Mouse (Mus musculus): ENCODE measurements around the gene Glp2r. TPM values are rescaled to one million over a fixed set of nuclear protein-coding genes. Genes with fewer than 3 reads are reported as not detected.

Glp2r gene
- polyA plus RNA-seq, 1 experiment from 2014 or later = 0.05 TPM

DNA sequence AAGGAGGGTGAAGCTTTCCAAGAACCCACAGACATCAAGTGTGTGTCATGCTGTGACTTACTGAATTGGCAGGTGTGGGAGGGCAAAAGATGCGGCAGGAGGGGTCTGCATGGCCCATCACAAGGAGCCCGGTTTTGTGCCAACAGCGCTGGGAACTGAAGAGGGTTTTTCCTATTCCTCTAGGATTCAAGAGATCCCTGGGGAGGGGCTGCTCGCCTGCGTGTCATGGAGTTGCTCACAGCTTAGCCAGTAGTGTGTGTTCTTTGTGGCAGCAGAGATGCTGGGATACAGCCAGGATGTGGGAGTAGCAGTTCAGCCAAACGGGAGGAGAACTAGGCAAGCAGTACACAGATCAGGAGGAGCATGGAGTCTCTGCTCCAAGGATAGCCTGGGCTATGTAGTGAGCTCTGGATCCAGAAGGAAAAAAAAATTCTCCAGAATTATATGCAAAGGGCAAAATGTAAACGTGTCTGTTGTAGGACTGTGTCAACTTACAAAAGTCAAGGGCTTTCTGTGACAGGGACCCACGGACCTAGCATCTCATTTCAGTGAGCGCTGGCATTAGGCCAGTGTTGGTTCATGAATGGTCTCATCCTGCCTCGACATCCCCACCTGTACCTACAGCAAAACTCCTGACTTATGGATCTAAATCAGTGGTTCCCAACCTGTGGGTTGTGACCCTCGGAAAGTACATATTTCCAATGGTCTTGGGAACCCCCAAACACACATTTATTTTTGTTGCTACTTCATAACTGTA, 122.1 kb downstream of the Glp2r start:
- no peaks in the 10 kb centered on the region for H3K36me3 ChIP-seq (ENCODE audit: control insufficient read depth, insufficient read depth)
- no peaks in the 10 kb centered on the region for H3K9me3 ChIP-seq (ENCODE audit: control insufficient read depth, low read length)
- no peak overlapping the region for H3K27ac ChIP-seq (ENCODE audit: low read length)
- no peak overlapping the region for H3K4me2 ChIP-seq (ENCODE audit: low read length)
- 63% methylated on average over 11 of the region's 11 CpGs for WGBS
- H3K4me3 ChIP-seq (replicated peaks; ENCODE audit: low read length) = no peak overlapping the region
- peaks cover 13% of the 10 kb centered on the region for H3K4me1 ChIP-seq (replicated peaks; ENCODE audit: control insufficient read depth, insufficient read depth, low read length)
- no peak overlapping the region for H3K9ac ChIP-seq (replicated peaks; ENCODE audit: low read depth, low read length)
- no peaks in the 10 kb centered on the region for H3K27me3 ChIP-seq (replicated peaks; ENCODE audit: control insufficient read depth, insufficient read depth, low read length)
- ATAC-seq = peak; percentile 44

DNA sequence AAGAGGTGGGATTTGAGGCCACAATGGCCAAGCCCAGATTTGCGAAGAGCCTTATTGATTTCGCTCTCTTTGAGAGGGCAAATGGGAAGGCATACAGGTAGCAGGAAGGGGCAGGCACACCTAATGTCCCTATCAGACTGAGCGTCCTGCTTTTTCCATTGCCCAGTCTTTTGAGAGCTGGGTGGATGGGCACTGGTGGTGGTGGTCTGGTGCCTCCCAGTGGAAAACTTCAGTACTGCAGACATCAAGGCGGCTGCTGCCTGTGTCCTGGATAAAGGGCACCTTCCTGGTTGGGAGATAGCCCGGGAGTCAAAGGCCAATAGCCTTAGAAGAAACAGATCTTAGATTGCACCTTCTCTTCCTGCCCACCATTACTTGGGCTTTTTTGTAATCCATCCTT, 123.2 kb downstream of the Glp2r start:
- H3K9ac ChIP-seq (replicated peaks; ENCODE audit: low read depth, low read length) = no peak overlapping the region
- H3K4me2 ChIP-seq (ENCODE audit: low read length) = no peak overlapping the region
- H3K4me3 ChIP-seq (replicated peaks; ENCODE audit: low read length) = no peak overlapping the region
- H3K27me3 ChIP-seq (replicated peaks; ENCODE audit: control insufficient read depth, insufficient read depth, low read length) = no peaks in the 10 kb centered on the region
- no peaks in the 10 kb centered on the region for H3K36me3 ChIP-seq (ENCODE audit: control insufficient read depth, insufficient read depth)
- H3K27ac ChIP-seq (ENCODE audit: low read length) = no peak overlapping the region
- WGBS = 26% methylated on average over 5 of the region's 5 CpGs
- H3K9me3 ChIP-seq (ENCODE audit: control insufficient read depth, low read length) = no peaks in the 10 kb centered on the region
- peak; percentile 62; the same call in 1 of the 2 replicates for ATAC-seq
- peaks cover 6% of the 10 kb centered on the region for H3K4me1 ChIP-seq (replicated peaks; ENCODE audit: control insufficient read depth, insufficient read depth, low read length)

DNA sequence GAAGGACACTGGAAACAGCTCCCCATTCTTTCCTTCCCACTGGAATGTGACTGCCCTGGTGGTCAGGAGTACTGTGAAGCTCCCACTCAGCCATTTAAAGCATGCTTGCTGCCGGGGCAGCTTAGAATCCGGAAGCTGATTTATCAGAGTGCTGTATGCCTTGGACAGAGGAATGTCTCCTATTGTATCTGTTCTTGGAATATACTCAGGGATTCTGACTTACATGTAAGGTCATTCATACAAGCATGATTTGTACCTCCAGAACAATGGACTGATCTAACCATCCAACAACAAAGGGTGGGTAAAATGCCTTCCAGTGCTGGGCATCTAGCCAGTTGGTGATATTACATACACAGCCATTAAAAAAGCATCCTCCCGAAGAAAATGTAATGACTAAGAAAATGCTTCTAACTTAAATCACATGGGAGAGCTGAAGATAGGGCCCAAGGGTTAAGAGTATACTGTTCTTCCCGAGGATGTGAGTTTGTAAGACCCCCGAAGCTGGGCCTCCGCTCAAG, 126.3 kb downstream of the Glp2r start:
- Histone ChIP-seq H3K9ac (replicated peaks; ENCODE audit: low read depth, low read length) (no peak overlapping the region), H3K27me3 (replicated peaks; ENCODE audit: control insufficient read depth, insufficient read depth, low read length) (no peaks in the 10 kb centered on the region), H3K9me3 (ENCODE audit: control insufficient read depth, low read length) (no peaks in the 10 kb centered on the region), H3K4me1 (replicated peaks; ENCODE audit: control insufficient read depth, insufficient read depth, low read length) (no peaks in the 10 kb centered on the region), H3K27ac (ENCODE audit: low read length) (no peak overlapping the region), H3K4me3 (replicated peaks; ENCODE audit: low read length) (no peak overlapping the region), H3K36me3 (ENCODE audit: control insufficient read depth, insufficient read depth) (no peaks in the 10 kb centered on the region), H3K4me2 (ENCODE audit: low read length) (no peak overlapping the region)
- no peak for ATAC-seq
- 75% methylated on average over 6 of the region's 6 CpGs for WGBS

DNA sequence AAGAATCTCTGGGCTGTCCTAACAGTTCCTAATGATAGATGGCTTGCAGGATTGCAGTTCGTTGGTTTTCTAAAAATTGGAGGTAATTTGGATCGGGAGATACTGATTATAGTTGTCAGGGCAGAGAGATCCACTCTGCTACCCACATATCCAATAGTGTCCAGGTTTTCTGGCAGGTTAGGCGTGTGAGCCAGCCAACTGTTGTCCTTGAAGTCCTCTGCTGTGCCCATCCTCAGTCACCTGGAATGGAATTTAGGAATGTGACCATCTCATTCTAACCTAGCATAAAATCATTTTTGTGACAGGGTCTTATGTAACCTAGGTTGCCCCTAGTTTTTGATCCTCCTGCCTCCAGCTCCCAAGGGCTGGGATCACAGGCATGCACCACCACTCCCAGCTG, 127.5 kb downstream of the Glp2r start:
- Histone ChIP-seq H3K4me1 (replicated peaks; ENCODE audit: control insufficient read depth, insufficient read depth, low read length) (peaks cover 1% of the 10 kb centered on the region; the same call in 1 of the 2 replicates), H3K4me2 (ENCODE audit: low read length) (no peak overlapping the region), H3K9ac (replicated peaks; ENCODE audit: low read depth, low read length) (no peak overlapping the region), H3K4me3 (replicated peaks; ENCODE audit: low read length) (no peak overlapping the region), H3K27ac (ENCODE audit: low read length) (no peak overlapping the region), H3K9me3 (ENCODE audit: control insufficient read depth, low read length) (no peaks in the 10 kb centered on the region), H3K36me3 (ENCODE audit: control insufficient read depth, insufficient read depth) (no peaks in the 10 kb centered on the region), H3K27me3 (replicated peaks; ENCODE audit: control insufficient read depth, insufficient read depth, low read length) (no peaks in the 10 kb centered on the region)
- no peak for ATAC-seq
- 92% methylated on average over 3 of the region's 3 CpGs for WGBS

DNA sequence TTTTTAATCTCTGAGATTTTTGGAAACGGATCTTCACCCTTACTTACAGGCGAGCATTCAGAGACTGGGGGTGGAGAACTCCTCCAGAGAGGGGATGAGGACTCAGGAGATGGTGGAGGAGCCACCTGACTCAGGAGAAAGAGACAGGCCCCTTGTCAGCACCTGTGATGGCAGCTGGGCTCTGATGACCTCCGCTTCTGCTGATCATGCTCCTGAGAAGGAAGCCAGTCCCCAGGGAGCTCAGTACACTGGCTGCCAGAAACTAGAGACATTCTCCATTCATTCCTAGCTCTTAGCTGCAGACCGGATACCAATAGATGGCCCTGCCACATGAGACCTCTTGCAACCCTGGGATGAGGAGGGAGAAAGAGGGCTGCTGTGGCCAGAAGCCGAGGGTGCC, 128.1 kb downstream of the Glp2r start:
- no peaks in the 10 kb centered on the region for H3K36me3 ChIP-seq (ENCODE audit: control insufficient read depth, insufficient read depth)
- H3K27ac ChIP-seq (ENCODE audit: low read length) = no peak overlapping the region
- no peaks in the 10 kb centered on the region for H3K27me3 ChIP-seq (replicated peaks; ENCODE audit: control insufficient read depth, insufficient read depth, low read length)
- WGBS = 84% methylated on average over 5 of the region's 5 CpGs
- H3K4me2 ChIP-seq (ENCODE audit: low read length) = no peak overlapping the region
- H3K4me1 ChIP-seq (replicated peaks; ENCODE audit: control insufficient read depth, insufficient read depth, low read length) = peaks cover 4% of the 10 kb centered on the region; the same call in 1 of the 2 replicates
- H3K4me3 ChIP-seq (replicated peaks; ENCODE audit: low read length) = no peak overlapping the region
- H3K9ac ChIP-seq (replicated peaks; ENCODE audit: low read depth, low read length) = no peak overlapping the region
- ATAC-seq = no peak
- H3K9me3 ChIP-seq (ENCODE audit: control insufficient read depth, low read length) = no peaks in the 10 kb centered on the region

DNA sequence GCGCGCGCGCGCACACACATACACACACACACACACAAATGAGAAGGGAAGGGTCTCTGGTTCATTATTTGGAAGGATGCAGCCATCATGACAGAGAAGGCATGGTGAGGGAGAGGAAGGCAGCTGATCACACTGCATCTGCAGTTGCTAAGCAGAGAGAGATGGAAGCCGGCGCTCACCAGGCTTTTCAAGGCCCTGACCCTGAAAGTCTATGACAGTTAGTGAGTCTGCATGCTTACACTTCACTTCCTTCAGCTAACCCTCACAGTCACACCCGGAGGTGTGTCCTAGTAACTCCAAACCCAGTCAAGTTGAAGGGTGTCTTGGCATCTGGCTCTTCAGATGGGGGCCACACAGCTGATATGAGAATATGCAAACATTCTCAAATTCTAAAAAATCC, 128.5 kb downstream of the Glp2r start:
- 98% methylated on average over 8 of the region's 8 CpGs for WGBS
- Histone ChIP-seq H3K4me3 (replicated peaks; ENCODE audit: low read length) (no peak overlapping the region), H3K4me2 (ENCODE audit: low read length) (no peak overlapping the region), H3K9ac (replicated peaks; ENCODE audit: low read depth, low read length) (no peak overlapping the region), H3K36me3 (ENCODE audit: control insufficient read depth, insufficient read depth) (no peaks in the 10 kb centered on the region), H3K27me3 (replicated peaks; ENCODE audit: control insufficient read depth, insufficient read depth, low read length) (no peaks in the 10 kb centered on the region), H3K4me1 (replicated peaks; ENCODE audit: control insufficient read depth, insufficient read depth, low read length) (peaks cover 4% of the 10 kb centered on the region; the same call in 1 of the 2 replicates), H3K9me3 (ENCODE audit: control insufficient read depth, low read length) (no peaks in the 10 kb centered on the region), H3K27ac (ENCODE audit: low read length) (no peak overlapping the region)
- ATAC-seq = no peak

DNA sequence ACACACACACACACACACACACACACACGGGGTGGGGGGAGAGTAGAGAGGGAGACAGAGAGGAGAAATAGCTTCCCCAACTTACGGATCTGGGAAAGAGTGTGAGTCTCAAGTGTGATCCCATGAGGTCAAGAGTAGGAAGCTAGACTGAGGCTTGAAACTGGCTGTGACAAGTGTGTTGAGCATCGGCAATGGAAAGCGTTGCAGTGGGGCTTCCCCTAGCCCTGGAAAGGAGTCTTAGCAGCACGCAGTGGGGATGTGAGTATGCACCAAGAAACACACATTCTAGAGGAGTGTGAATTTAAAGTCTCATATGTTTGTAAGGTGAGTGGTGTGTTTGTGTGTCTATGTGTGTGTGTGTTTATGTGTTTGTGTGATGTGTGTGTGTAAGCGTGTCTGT, 130.7 kb downstream of the Glp2r start:
- H3K4me3 ChIP-seq (replicated peaks; ENCODE audit: low read length) = no peak overlapping the region
- WGBS = 87% methylated on average over 6 of the region's 6 CpGs

DNA sequence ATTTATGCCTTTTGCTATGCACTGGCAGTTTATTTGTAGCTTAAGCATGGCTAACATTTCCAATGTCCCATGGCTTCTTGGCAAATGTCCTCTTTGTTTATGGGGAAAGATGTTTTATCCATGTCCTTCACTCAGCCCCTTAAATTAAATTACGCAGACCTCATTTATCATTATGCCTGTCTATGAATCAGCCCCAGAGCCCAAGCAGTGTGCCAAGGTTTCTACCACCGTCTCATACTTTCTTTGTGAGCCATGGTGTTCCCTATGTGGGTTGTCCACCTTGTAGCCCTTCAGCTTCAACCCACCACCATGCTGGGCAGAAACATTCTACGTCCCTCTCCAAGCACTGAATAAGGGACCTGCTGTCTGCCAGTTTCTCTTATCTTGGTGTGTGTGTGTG, 132.6 kb downstream of the Glp2r start:
- Histone ChIP-seq H3K9me3 (ENCODE audit: control insufficient read depth, low read length) (no peaks in the 10 kb centered on the region), H3K9ac (replicated peaks; ENCODE audit: low read depth, low read length) (no peak overlapping the region), H3K4me2 (ENCODE audit: low read length) (no peak overlapping the region), H3K27me3 (replicated peaks; ENCODE audit: control insufficient read depth, insufficient read depth, low read length) (no peaks in the 10 kb centered on the region), H3K4me1 (replicated peaks; ENCODE audit: control insufficient read depth, insufficient read depth, low read length) (peaks cover 4% of the 10 kb centered on the region; the same call in 1 of the 2 replicates), H3K4me3 (replicated peaks; ENCODE audit: low read length) (no peak overlapping the region), H3K27ac (ENCODE audit: low read length) (no peak overlapping the region), H3K36me3 (ENCODE audit: control insufficient read depth, insufficient read depth) (no peaks in the 10 kb centered on the region)
- no peak for ATAC-seq
- 61% methylated on average over 3 of the region's 3 CpGs for WGBS

More for the DNA sequence above, 130.7 kb downstream of the Glp2r start:
- Histone ChIP-seq H3K36me3 (ENCODE audit: control insufficient read depth, insufficient read depth) (no peaks in the 10 kb centered on the region), H3K4me1 (replicated peaks; ENCODE audit: control insufficient read depth, insufficient read depth, low read length) (peaks cover 4% of the 10 kb centered on the region; the same call in 1 of the 2 replicates), H3K4me2 (ENCODE audit: low read length) (no peak overlapping the region), H3K27me3 (replicated peaks; ENCODE audit: control insufficient read depth, insufficient read depth, low read length) (no peaks in the 10 kb centered on the region), H3K9me3 (ENCODE audit: control insufficient read depth, low read length) (no peaks in the 10 kb centered on the region), H3K9ac (replicated peaks; ENCODE audit: low read depth, low read length) (no peak overlapping the region), H3K27ac (ENCODE audit: low read length) (no peak overlapping the region)
- no peak for ATAC-seq

DNA sequence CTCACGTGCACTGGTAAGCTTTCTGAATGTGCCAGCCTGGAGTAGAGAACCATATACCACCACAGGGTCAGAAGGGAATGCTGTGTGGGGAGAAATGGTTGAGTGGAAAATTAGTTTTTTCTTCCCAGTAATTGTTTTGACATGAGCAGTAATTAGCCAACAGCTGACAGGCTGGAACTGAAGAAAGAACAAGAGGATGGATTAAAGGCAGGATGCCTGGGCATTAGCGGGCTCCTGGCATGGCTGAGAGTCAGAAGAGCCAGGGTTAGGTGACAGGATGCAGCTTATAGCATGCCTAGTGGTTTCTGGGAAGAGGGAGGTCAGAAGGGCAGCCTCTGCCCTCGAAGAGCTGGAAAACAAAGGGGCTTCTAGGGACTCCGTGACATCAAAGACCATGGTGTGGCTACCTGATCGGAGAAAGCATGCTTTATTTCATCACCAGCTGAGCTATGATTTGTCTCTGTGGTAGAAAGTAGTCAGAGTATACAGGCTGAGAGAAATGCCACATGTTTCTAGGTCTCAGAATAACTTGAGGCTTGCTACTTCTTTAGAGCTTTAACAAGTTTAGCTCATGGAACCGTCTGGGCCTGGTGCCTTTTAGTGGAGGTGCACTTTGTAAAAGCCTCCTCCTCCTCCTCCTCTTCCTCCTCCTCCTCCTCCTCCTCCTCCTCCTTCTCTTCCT, 133.9 kb downstream of the Glp2r start:
- H3K4me1 ChIP-seq (replicated peaks; ENCODE audit: control insufficient read depth, insufficient read depth, low read length) = peaks cover 4% of the 10 kb centered on the region; the same call in 1 of the 2 replicates
- no peak for ATAC-seq
- H3K4me3 ChIP-seq (replicated peaks; ENCODE audit: low read length) = no peak overlapping the region
- no peaks in the 10 kb centered on the region for H3K9me3 ChIP-seq (ENCODE audit: control insufficient read depth, low read length)
- H3K36me3 ChIP-seq (ENCODE audit: control insufficient read depth, insufficient read depth) = no peaks in the 10 kb centered on the region
- 56% methylated on average over 6 of the region's 6 CpGs for WGBS
- no peak overlapping the region for H3K9ac ChIP-seq (replicated peaks; ENCODE audit: low read depth, low read length)
- H3K27ac ChIP-seq (ENCODE audit: low read length) = no peak overlapping the region
- no peaks in the 10 kb centered on the region for H3K27me3 ChIP-seq (replicated peaks; ENCODE audit: control insufficient read depth, insufficient read depth, low read length)
- H3K4me2 ChIP-seq (ENCODE audit: low read length) = no peak overlapping the region
